Mouse (Mus musculus): ENCODE measurements at regions not wholly inside any gene's neighbourhood (a gene's known extent, or its start where the extent isn't known, plus 50 kb on each side); places are given as distances from the start of the nearest gene placed in this dataset.

DNA sequence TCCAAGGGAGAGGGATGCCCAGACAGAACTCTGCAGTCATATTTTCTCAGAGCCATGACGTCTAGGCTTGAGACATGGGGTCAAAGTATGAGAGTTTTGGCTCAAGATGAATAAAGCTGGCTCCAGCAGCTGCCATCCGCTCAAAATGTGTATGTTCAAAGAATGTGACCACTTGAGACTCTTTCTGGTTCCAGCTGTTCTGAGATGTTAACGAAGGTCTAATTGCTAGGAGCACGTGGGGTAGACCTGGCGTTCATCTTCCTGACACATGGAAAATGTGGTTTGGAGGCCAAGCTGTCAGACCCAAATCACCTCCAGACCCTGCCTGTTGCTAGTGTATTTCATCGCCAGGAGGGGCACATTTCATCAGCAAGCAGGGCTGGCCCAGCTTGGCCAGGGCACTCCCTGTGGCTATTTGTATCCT, 58.9 kb upstream of the Ankrd1 start:
- DNase-seq = no peak

DNA sequence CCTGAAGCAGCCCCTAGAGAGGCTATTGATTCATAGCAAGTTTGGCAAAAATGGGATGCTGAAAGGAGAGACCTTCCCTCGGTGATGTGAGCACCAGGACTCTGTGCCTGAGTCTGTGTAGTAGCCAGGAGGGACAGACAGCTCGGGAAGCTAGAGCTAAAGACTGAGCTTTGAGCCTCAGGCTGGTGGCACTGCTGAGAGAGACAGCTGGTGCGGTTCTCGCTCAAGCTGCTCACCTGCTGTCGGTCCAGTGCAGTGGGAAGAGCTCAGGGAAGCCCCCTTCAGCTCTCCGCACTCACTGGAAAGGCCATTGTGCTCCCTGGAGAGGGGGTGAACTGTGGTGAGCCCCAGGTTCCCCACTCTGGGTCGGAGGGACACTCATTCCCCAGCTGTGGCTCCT, 60.4 kb upstream of the Ankrd1 start:
- no peak for DNase-seq

DNA sequence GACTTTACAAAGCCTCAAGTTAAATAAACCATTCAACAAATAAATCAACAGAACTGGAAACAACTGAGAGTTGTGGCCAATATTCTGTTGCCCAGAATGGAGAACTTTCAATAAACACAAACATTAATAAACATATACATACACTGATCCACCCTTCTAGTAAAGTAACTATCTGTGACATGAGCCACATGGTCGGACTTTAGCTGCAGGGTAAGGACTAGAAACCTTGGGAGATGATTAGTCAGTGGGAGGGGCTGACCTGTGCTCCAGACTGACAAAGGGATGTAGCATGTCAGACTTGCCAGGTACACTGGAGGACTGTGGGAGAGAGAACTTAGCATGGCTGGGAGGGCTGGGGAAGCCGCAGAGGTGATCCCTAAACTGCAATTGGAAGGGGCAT, 61.6 kb upstream of the Ankrd1 start:
- no peak for DNase-seq

DNA sequence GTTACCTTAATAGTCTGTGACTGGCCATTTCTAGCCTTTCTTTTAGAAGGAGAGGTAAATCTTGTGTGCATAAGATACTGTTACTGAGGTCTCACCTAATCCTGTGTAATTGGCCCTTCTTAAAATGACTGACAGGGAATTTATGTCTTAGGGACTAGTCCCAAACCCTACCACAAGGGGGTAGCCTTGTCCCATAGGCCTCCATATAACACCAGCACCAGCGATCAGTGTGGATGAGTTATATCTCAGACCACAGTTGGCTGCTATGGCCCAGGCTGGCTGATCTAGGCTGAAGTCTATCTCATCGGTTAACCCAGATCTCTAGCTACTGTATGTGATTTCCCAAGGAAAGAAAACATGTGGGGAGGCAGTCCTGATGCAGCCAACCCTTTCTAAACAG, 63.2 kb upstream of the Ankrd1 start:
- peak; percentile 46 to 51 for DNase-seq

DNA sequence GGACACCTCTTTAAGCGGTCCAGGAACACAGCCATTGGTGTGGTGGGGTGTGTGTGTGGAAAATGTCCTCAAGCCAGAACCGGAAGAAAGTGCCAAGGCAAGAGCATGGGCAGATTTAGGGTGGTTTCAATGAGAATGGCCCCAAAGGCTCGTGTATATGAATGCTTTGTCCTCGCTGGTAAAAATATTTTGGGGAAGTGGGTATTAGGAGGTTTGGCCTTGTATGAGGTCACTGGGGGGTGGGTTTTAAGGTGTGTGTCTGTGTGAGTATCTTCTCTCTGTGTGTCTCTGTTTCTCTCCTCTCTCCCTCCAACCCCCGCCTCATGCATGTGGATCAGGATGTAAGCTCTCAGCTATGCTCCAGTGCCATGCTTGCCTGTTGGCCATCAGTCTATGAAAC, 69.8 kb upstream of the Ankrd1 start:
- no peak for DNase-seq

DNA sequence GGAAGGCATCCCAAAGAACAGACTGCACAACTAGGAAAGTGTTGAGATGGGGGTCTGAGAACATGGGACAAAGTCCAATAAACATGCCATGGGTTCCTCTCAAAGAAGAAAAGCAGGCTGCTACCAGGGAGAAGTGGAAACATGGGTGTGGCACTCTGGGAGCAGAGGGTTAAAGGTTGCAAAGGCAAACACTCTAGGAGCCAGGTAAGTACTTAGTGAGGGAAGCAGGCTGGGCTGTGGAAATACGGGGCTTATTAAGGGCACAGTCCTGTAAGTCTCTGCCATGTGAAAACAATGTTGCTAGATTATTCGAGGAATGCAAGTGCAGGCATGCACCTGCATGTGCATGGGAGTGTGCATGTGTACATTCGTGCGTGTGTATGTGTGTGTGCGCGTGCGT, 71.7 kb upstream of the Ankrd1 start:
- no peak for DNase-seq

DNA sequence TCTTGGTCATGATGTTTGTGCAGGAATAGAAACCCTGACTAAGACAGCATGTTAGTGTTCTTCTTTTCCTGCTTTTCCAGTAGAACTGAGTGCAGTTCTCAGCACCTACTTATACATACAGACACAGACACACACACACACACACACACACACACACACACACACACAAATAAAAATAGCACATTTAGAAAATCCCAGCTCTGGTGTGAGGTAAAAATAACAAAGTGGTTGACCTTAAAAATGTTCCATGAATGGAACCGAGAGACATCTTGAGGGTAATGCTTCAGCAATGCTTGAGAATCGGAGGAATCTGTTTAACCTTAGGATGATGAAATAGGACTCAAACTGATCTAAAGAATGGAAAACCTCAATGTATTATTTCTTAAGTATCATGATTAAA, 84.4 kb upstream of the Ankrd1 start:
- no peak for DNase-seq

DNA sequence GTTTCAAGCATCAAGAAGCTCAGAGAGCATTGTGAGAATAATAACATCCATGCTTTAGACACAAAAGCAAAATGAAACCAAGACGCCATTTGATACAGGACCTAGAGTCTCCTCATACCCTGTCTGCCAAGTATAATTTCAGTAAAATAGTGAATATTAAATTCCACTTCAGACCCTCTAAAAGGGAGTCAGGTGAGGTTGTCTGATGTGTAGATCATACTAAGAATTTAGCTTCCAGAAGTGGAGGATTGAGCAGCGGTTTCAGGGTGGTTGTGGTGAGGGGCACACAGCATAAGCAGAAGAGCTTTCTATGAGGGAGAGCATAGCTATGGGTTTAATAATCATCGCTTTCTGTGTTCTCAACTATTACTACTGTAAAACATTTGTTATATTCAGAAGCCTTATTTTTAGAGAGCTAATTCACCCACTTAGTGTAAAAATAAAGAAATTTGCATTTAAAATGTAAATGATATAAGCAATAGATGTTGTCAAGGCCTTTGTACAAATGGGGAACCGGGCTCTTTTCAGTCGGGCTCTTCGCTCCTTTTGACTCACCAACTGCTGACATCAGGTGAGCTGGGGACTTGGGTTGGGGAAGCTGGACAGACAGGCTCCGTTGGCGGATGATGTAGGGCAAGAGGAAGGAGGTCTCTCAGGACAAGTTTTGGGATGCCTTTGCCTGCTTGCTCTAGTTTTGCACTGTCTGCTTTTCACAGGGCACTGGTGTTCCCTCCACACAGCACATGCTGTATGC, 85.2 kb upstream of the Ankrd1 start:
- DNase-seq = no peak

DNA sequence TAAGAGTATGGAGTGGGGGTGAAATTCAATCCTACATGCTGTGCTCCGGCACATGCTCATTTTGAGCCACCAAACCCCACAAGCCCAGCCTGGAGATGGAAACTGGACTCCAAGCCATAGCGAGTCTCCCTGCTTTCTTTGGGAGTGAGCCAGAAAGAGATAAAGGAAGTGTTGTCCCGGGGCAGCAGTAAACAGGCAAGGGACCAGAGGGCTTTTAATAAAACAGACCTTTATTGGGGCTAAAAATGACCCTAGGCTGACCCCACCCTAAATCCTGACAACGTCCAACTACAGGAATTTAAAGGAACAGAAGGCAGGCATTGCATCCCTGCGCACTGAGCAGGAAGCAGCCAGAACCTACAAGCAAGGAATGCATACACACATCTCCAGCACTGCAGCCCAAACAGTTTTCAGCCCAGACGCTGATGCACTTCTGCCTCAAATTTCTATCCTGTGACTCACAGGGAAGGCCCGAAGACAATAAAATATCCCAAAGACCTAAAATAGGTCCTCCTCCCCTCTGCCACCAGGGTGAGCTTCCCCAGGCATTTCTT, 87.9 kb upstream of the Ankrd1 start:
- no peak for DNase-seq

DNA sequence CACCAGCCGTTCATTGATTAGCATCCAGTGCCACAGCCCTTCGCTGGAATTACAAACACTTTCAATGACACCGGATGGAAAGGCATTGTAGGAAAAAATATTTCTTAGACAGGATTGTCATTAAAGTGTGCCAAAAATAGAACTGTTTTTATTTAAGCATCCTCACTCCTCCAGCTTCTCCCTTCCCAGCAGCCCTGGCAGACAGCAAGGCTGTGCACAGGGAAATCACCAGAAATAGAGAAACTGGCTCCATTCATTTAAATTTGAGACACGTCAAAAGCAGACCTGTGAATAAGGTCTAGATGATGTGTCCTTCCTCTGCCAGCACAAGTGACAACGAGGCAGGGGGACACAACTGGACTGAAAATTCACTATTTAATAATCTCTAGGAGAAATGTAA, 88.5 kb upstream of the Ankrd1 start:
- no peak for DNase-seq

DNA sequence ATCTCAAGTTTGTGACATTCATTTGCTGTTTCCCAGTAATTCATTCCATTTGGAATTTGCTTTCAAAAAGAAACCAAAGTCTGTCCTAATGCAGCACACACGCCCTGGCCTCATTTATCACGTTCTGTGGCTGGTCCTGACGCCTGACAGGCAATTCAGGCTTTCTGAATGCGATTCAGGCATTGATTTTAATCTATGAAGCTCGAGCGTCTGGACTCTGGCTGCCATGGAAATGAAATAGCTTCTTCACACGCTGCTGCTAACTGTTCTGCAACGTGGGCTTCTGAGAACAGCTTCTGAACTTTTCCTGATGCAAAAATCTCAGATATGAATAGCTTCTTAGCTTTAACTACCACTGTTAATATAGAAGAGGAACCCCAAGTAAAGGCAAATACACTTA, 93.6 kb upstream of the Ankrd1 start:
- DNase-seq = peak in 1 of 2 experiments; percentile 11

DNA sequence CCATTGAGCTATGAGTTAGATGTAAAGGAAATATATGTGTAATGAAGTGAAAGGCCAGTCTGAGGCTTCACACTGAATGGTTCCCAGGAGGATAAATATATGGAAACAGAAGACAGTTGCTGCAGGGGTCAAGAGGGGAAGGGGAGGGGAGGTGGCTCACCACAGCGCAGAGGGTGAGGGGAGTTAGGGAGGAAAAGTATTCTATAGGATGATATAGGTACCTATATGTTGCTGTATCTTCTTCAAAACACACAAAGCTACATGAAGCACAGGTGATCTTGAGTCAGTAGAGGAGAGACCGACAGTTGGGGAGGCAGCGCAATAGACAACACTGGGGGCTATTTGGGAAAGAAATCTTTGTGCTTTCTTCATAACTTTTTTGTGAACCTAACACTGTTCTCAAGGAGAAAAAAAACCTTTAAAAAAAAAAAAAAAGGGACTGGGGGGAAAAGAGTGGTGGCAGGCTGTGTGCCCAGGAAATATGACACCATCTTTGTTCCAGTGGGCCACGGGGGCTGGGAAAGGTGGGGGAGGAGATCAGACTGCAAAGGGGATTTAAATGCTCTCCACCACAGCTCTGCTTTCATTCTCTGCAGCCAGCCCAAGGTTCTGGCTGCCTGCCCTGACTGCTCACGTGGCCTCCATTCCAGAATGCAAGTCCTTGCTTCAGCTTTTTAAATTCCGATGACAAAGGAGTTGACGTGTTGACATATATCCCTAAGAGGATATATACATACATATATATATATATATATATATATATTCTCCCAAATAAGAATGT, 94.5 kb upstream of the Ankrd1 start:
- DNase-seq = peak in 1 of 2 experiments; percentile 24

DNA sequence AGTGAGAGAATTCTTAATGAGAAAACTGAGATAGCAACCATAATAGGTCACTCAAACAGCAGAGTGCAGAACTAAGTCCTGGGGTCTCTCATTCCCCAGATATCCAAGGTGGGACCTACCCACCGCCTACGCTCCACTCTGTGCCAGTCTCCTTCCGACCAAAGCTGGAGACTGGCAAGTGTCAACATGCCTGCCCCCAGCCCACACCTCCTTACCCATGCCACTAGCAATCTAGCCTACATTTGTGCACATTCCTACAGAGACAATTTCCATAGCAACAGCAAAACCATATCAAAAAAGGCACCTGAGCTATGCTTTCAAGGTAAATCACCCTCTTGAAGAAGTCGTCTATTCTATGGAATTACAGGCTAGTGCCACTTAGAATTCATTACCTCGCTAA, 97.3 kb upstream of the Ankrd1 start:
- no peak for DNase-seq

DNA sequence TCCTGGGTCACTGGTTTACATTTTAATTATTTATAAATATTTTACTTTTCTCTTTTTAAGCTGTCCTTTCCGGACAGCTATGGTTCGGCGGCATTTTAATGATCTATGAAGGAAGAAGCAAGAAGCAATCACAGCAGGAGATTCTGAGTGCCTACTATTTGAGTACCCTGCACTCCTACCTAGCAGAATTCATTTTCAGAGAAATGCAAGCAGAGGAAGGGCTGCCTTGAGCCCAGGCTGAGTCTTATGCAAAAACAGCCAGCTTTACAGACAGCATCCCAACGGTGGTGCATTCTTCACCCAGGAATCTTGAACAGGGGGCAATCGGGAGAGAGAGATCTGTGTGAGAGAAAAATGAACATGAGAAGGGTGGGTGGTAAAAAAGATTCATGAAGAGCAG, 97.7 kb upstream of the Ankrd1 start:
- DNase-seq = no peak

DNA sequence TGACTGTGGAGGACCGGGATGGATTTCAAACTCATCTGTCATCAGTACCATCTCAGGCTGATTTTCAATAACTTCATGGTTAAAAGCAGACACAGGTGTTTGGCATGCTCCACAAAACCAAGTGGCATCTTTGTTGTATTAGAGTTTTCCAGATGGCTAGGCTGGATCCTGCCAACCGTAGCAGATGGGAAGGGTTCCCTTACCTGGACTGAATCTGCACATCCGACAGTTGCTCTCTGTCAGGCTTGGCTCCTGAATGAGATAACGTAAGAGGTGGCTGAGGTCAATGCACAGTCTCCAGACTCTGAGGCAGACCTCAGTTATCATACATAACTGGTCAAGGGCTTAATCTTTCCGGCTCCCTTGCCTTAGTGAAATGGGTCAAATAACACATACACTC, 99.0 kb upstream of the Ankrd1 start:
- DNase-seq = no peak

DNA sequence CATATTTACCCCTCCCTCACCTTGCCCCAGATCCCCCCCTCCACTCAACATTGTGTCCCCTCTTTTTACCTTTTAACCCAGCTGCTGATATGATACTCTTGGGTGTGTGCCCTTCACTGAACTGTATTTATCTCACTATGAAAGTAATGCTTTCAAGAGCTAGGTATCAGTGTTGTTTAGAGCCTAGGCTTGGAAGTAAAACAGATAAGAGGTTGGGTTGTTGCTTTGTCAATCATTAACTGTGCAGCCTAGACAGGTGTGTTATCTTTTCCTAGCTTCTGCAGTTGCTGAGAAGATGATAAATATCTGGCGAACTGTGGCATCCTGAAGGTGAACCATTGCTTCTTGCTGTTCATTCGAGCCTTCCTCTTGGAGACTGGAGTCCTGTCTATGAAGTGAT, 101.2 kb upstream of the Ankrd1 start:
- DNase-seq = no peak

DNA sequence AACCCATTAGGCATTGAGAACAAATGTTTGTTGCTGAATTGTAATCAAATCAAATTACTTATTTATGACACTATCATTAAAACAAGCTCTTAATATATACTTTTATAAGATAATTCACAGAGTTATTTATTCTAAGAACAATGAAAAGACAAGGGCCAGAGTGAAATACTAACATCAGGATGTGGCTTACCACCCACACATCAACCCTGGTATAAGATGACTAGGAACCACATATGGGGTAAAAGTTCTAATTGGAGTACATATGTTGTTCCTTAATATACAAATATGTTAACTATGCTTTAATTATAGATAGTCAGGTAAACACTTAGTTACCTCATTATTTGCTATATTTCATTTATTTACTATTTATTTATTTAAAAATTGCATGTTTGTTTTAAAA, 101.7 kb upstream of the Ankrd1 start:
- DNase-seq = no peak

DNA sequence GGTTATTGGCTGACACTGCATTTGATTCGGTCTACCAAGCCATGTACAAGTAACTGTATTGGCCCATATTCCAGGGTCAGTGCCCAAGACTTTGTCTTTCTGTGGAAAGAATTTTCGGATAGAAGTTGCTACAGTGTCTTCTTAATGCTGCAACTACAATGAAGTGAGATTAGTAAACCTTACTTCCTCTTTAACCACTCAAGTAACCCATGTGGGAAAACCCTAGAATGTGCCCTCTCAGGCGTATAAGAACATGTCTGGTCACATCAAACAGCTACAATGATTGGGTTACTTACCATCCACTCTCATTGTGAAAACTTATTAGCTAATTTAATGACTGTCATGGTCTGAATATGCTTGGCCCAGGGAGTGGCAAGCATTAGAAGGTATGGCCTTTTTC, 102.3 kb upstream of the Ankrd1 start:
- DNase-seq = no peak

DNA sequence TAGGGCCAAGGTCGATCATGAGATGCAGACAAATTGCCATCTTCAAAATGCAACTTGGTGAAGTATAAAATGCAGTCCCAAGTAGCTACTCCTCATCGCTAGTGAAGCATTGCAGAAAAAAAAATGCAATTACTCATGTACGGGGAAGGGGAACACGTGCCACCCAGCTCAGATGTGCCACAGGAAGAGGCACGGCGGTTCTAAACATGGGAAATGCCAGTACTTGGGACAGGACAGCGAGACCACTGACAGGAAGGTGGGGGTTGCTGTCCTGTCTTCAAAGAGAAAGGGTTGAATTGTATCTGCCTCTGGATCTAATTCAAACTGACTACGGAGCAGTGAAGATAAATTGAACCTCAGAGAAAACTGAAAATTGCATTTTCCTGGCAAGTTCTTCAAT, 104.6 kb upstream of the Ankrd1 start:
- DNase-seq = no peak

DNA sequence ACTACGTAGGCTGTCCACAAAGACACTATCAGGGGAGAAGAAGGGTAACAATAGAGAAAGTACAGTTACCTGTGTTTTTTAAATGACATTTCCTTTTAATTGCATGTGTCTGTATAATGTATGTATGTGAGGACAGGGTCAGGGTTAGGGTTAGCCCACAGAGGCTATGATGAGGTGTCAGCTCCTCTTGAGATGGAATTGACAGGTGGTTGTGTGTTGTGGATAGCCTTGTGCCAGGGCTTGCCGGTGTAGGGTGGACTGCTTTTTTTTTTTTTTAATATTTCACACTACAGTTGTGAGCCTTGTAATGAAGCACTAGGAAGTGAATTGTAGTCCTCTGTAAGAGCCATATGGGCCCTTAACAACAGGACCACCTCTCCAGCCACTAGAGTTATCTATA, 105.7 kb upstream of the Ankrd1 start:
- DNase-seq = no peak

DNA sequence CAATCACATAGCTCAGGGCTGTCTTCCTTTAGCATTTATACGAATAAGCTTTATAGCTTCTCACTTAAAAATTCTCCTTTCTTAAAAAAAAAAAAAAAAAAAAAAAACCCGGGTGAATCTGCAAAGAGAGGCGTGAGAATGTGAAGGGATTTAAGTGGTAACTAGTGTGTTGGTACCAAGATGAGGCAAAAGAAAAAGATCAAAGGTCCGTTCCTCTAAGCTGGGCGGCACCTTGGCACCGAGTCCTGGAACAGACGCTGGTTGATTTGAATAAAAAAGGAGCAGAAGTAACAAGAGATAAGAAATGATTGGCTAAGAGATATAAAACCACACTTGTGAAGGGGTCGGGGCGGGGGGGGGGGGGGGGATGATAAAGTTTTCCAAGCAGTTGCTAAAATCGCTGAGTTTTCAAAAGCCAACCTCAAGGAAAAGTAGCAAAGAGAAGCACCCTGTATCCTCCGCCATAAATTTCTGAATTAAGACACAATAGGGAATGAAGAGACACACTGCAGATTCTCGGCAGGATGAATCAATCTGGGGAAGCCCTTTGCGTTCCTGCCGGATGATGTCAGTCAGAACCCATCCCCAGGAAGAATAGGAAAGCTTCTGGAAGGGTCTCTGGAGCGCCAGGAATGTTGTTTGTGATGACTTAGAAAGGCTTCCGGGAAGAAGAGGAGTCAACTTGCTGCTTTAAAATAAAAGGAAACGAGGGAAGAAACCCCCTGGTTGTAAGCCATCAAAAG, 107.7 kb upstream of the Ankrd1 start:
- no peak for DNase-seq

DNA sequence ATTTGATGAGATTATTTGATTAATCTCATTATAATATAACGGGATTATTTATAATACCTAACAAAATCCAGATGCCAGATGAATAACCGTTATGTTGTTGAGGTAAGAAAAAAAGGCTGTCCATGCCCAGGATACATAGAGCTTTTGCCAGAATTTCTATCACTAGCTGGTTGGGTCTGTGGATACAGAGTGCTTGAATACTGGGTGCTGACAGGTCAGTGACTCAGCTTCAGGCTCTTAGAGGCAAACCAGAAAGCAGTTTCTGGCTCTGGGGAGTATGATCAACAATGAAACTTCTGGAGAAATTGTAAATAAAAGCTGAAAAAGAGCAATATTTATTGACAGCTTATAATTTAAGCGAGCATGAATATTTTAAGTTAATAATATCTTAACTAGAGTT, 109.4 kb upstream of the Ankrd1 start:
- no peak for DNase-seq

DNA sequence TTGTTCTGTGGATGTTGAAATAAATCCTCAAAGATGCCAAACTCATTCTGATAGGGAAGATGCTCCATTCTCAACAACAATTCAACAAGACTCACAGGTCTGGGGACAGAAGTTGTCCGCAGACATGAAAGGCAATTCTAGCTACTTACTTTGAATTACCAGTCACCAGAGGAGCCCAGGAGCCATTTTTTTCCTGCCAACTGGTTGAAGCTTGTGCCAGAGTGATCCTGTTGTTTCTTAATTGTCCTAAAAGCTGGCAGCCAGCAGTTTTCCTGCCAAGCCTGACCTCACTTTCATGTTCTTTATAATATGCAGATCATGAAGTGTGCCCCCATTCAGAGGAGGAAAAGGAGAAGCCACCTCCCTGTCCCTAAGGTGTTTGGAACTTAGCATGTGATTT, 110.0 kb upstream of the Ankrd1 start:
- no peak for DNase-seq
